Mouse (Mus musculus) embryonic facial prominence, embryonic 11.5 days (tissue): ENCODE data around the gene Gm20388. TPM values are rescaled to one million over a fixed set of nuclear protein-coding genes. Genes with fewer than 3 reads are reported as not detected.
A peak's percentile ranks its signal among the peaks of the same experiment; 100 is the strongest.

Experiments used
- ATAC-seq: fragments of 200-750 bp; cut with Nextera tagmentation; replicated peaks from 2 replicates; pipeline ENCODE4 v1.8.0; 2017; ENCODE audit warnings: low read depth; ENCODE audit not compliant: insufficient number of reproducible peaks, low FRiP score, low TSS enrichment
- DNase-seq: peaks from one replicate; pipeline ENCODE4 v3.0.0-alpha.2; 2015; ENCODE audit warnings: low spot score
- H3K27ac ChIP-seq: fragments of 300-500 bp; sonication (generic); replicated peaks from 2 replicates; pipeline ENCODE4 v1.5.1; 2014; ENCODE audit warnings: mild to moderate bottlenecking, low read depth, low read length, control low read depth
- H3K27me3 ChIP-seq: fragments of 300-500 bp; sonication (generic); 2 replicates; pipeline ENCODE4 v1.6.1; 2014; ENCODE audit warnings: mild to moderate bottlenecking, low read length, moderate library complexity, mixed read lengths; ENCODE audit not compliant: control insufficient read depth, insufficient read depth
- H3K36me3 ChIP-seq: fragments of 300-500 bp; sonication (generic); replicated peaks from 2 replicates; pipeline ENCODE4 v1.6.1; 2014; ENCODE audit warnings: low read depth, mild to moderate bottlenecking, low read length, moderate library complexity, mixed read lengths; ENCODE audit not compliant: control insufficient read depth, insufficient read depth
- H3K4me1 ChIP-seq: fragments of 300-500 bp; sonication (generic); 2 replicates; pipeline ENCODE4 v1.6.1; 2014; ENCODE audit warnings: low read length, mixed read lengths; ENCODE audit not compliant: control insufficient read depth, insufficient read depth
- H3K4me2 ChIP-seq: fragments of 300-500 bp; sonication (generic); 2 replicates; pipeline ENCODE4 v1.6.1; 2014; ENCODE audit warnings: low read depth, mild to moderate bottlenecking, control low read depth, low read length, moderate library complexity
- H3K4me3 ChIP-seq: fragments of 300-500 bp; sonication (generic); 2 replicates; pipeline ENCODE4 v1.5.1; 2014; ENCODE audit warnings: low read depth, low read length, control low read depth
- H3K9ac ChIP-seq: fragments of 300-500 bp; sonication (generic); replicated peaks from 2 replicates; pipeline ENCODE4 v1.6.1; 2014; ENCODE audit warnings: mild to moderate bottlenecking, control low read depth, low read length
- H3K9me3 ChIP-seq: fragments of 300-500 bp; sonication (generic); replicated peaks from 2 replicates; pipeline ENCODE4 v1.6.1; 2016; ENCODE audit warnings: mild to moderate bottlenecking, low read length, inconsistent platforms, mixed read lengths; ENCODE audit not compliant: control insufficient read depth
- WGBS: fragments of 180-500 bp; shearing (Covaris S2); extraction: QIAGEN DNeasy Blood & Tissue Kit; methylation state at CpG from one replicate; pipeline ENCODE4 v1.1.7; 2014; 5-methylcytosine and 5-hydroxymethylcytosine counted together
- polyA plus RNA-seq: library from polyadenylated mRNA; unstranded; fragments of >200 nt; fragmentation: Nextera tagmentation; extraction: Ambion mirVana; gene quantifications from 2 replicates; pipeline ENCODE4 v1.2.1, GENCODE M21; 2014

The Gm20388 gene
- polyA plus RNA-seq, 1 experiment from 2014 or later, result 3.1 TPM

- Histone ChIP-seq H3K4me1 (no peaks in the 10 kb centered on the region), H3K36me3 (no peaks in the 10 kb centered on the region), H3K27ac (no peak overlapping the region), H3K9ac (no peak overlapping the region), H3K27me3 (no peaks in the 10 kb centered on the region), H3K9me3 (no peaks in the 10 kb centered on the region), H3K4me3 (no peak overlapping the region), H3K4me2 (no peak overlapping the region)
- WGBS, result 79% methylated on average over 7 of the region's 7 CpGs
- DNase-seq (no peak), ATAC-seq (no peak)
Measured at GRCm38 (mm10) chr8:124198230-124198629, 4287.6 kb downstream of the Gm20388 start.

GRCm38 (mm10) chr8:124200400-124200799 is 4289.8 kb downstream of the Gm20388 start:
- H3K36me3 ChIP-seq, result no peaks in the 10 kb centered on the region
- no peak overlapping the region for H3K4me2 ChIP-seq
- H3K4me1 ChIP-seq, result no peaks in the 10 kb centered on the region
- WGBS, result 44% methylated on average over 7 of the region's 7 CpGs
- DNase-seq, result peak; percentile 60
- no peaks in the 10 kb centered on the region for H3K9me3 ChIP-seq
- H3K27ac ChIP-seq, result no peak overlapping the region
- no peaks in the 10 kb centered on the region for H3K27me3 ChIP-seq
- ATAC-seq, result no peak
- H3K9ac ChIP-seq, result no peak overlapping the region
- H3K4me3 ChIP-seq, result no peak overlapping the region

- no peaks in the 10 kb centered on the region for H3K4me1 ChIP-seq
- ATAC-seq (no peak), DNase-seq (no peak)
- H3K4me2 ChIP-seq, result no peak overlapping the region
- 89% methylated on average over 8 of the region's 8 CpGs for WGBS
- no peaks in the 10 kb centered on the region for H3K27me3 ChIP-seq
- H3K36me3 ChIP-seq, result no peaks in the 10 kb centered on the region
- H3K27ac ChIP-seq, result no peak overlapping the region
- H3K9ac ChIP-seq, result no peak overlapping the region
- H3K4me3 ChIP-seq, result no peak overlapping the region
- H3K9me3 ChIP-seq, result no peaks in the 10 kb centered on the region
Measured at GRCm38 (mm10) chr8:124201706-124202105, 4291.1 kb downstream of the Gm20388 start.

- DNase-seq, result no peak
Measured at GRCm38 (mm10) chr8:124202895-124203294, 4292.3 kb downstream of the Gm20388 start.

GRCm38 (mm10) chr8:124204001-124204601 is 4293.5 kb downstream of the Gm20388 start:
- WGBS, result 84% methylated on average over 13 of the region's 13 CpGs
- Histone ChIP-seq H3K4me1 (no peaks in the 10 kb centered on the region), H3K36me3 (no peaks in the 10 kb centered on the region), H3K27ac (no peak overlapping the region), H3K4me2 (no peak overlapping the region), H3K9ac (no peak overlapping the region), H3K4me3 (no peak overlapping the region), H3K27me3 (no peaks in the 10 kb centered on the region), H3K9me3 (no peaks in the 10 kb centered on the region)
- ATAC-seq, result no peak
- no peak for DNase-seq

More at GRCm38 (mm10) chr8:124202895-124203294, 4292.3 kb downstream of the Gm20388 start:
- Histone ChIP-seq H3K9ac (no peak overlapping the region), H3K4me3 (no peak overlapping the region), H3K27me3 (no peaks in the 10 kb centered on the region), H3K4me1 (no peaks in the 10 kb centered on the region), H3K9me3 (no peaks in the 10 kb centered on the region), H3K4me2 (no peak overlapping the region), H3K36me3 (no peaks in the 10 kb centered on the region), H3K27ac (no peak overlapping the region)
- ATAC-seq, result no peak
- WGBS, result 79% methylated on average over 5 of the region's 5 CpGs

- no peaks in the 10 kb centered on the region for H3K4me1 ChIP-seq
- ATAC-seq, result no peak
Measured at GRCm38 (mm10) chr8:124212148-124212547, 4301.5 kb downstream of the Gm20388 start.

GRCm38 (mm10) chr8:124216951-124217350 is 4306.3 kb downstream of the Gm20388 start:
- Histone ChIP-seq H3K36me3 (no peaks in the 10 kb centered on the region), H3K27me3 (no peaks in the 10 kb centered on the region), H3K4me2 (no peak overlapping the region), H3K9ac (no peak overlapping the region), H3K4me1 (no peaks in the 10 kb centered on the region), H3K27ac (no peak overlapping the region), H3K9me3 (no peaks in the 10 kb centered on the region), H3K4me3 (no peak overlapping the region)
- ATAC-seq (no peak), DNase-seq (no peak)

More at GRCm38 (mm10) chr8:124212148-124212547, 4301.5 kb downstream of the Gm20388 start:
- no peak overlapping the region for H3K4me3 ChIP-seq
- H3K27me3 ChIP-seq, result no peaks in the 10 kb centered on the region
- WGBS, result 81% methylated on average over 2 of the region's 2 CpGs
- H3K9me3 ChIP-seq, result no peaks in the 10 kb centered on the region
- no peak overlapping the region for H3K4me2 ChIP-seq
- no peak for DNase-seq
- H3K27ac ChIP-seq, result no peak overlapping the region
- H3K9ac ChIP-seq, result no peak overlapping the region
- H3K36me3 ChIP-seq, result no peaks in the 10 kb centered on the region

- Histone ChIP-seq H3K4me1 (peaks cover 2% of the 10 kb centered on the region; the same call in 1 of the 2 replicates), H3K9me3 (no peaks in the 10 kb centered on the region), H3K4me2 (no peak overlapping the region), H3K36me3 (no peaks in the 10 kb centered on the region), H3K4me3 (no peak overlapping the region), H3K27me3 (no peaks in the 10 kb centered on the region), H3K9ac (no peak overlapping the region), H3K27ac (no peak overlapping the region)
- WGBS, result 70% methylated on average over 2 of the region's 2 CpGs
- ATAC-seq, result no peak
- DNase-seq, result no peak
Measured at GRCm38 (mm10) chr8:124229883-124230282, 4319.2 kb downstream of the Gm20388 start.
